In the genomic region with DNA sequence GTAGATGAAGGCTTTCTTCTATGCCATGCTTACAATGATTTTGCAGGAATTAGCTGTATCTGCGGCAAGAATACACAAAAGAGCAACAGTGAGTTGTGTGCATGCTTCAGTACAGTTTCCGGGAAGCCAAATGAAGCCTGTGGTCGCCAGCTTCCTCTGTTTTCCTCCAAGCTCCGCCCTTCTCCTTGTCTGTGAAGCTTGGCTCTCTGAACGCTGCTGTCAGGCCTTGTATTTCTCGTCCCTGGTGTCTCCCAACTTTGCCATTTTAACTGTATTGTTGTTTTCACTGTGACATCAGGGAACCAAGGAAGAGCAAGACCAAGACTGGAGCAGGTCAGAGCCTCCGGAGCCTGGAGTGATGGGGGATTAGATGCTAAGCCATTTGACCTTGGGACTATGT, we compare ENCODE assay signal across 15 mouse cellular contexts.
DNase-seq lines count a peak whose midpoint lies in the region; ATAC-seq and TF ChIP-seq lines count a peak whose summit lies in the region.
"Had no signal": no experiment of that assay in that cellular context is flagged by ENCODE, and none has a peak within 500 bp of the region (broad histone marks: within the 10 kb centered on the region; RNA-seq: fewer than 3 reads in every experiment).

No protein-coding gene starts in this region.

- no peak overlapping the region for H3K4me2 ChIP-seq in lung, embryonic 14.5 days
- no peak overlapping the region for H3K4me2 ChIP-seq in kidney, embryonic 16.5 days (replicated peaks; ENCODE audit: low read depth, low read length)
- H3K4me2 ChIP-seq: heart, embryonic 13.5 days; liver, embryonic 12.5 days had no signal

- H3K4me1 ChIP-seq in lung, embryonic 14.5 days (ENCODE audit: insufficient read depth) = no peaks in the 10 kb centered on the region
- H3K4me1 ChIP-seq in kidney, embryonic 16.5 days (ENCODE audit: insufficient read depth, low read length) = no peaks in the 10 kb centered on the region
- H3K4me1 ChIP-seq: heart, embryonic 13.5 days had no signal

- no peak overlapping the region for H3K9ac ChIP-seq in lung, embryonic 14.5 days
- H3K9ac ChIP-seq in kidney, embryonic 16.5 days (replicated peaks; ENCODE audit: low read length) = no peak overlapping the region
- H3K9ac ChIP-seq: heart, embryonic 13.5 days; liver, embryonic 12.5 days had no signal

- WGBS in lung, embryonic 14.5 days = 51% methylated on average over 7 of the region's 7 CpGs
- WGBS in kidney, embryonic 16.5 days = 60% methylated on average over 7 of the region's 7 CpGs

- no peaks in the 10 kb centered on the region for H3K9me3 ChIP-seq in lung, embryonic 14.5 days (ENCODE audit: low read depth, low read length)
- H3K9me3 ChIP-seq in kidney, embryonic 16.5 days (ENCODE audit: low read length) = no peaks in the 10 kb centered on the region
- H3K9me3 ChIP-seq: heart, embryonic 13.5 days; liver, embryonic 12.5 days had no signal

- no peaks in the 10 kb centered on the region for H3K36me3 ChIP-seq in lung, embryonic 14.5 days (ENCODE audit: insufficient read depth)
- no peaks in the 10 kb centered on the region for H3K36me3 ChIP-seq in kidney, embryonic 16.5 days (ENCODE audit: insufficient read depth, low read length)
- H3K36me3 ChIP-seq: heart, embryonic 13.5 days; liver, embryonic 12.5 days had no signal

- no peak for TF ChIP-seq CTCF in lung, embryonic 14.5 days (IDR thresholded peaks at IDR 0.05; ENCODE audit: low read depth)

- no peak for ATAC-seq in lung, embryonic 14.5 days (ENCODE audit: insufficient read depth)
- ATAC-seq in activated CD4-positive, CD25-positive, alpha-beta regulatory T cell, adult 4 months = peak; percentile 91
- ATAC-seq in megakaryocyte progenitor cell, adult 5-6 weeks (replicated peaks; ENCODE audit: poor library complexity) = peak; percentile 54
- no peak for ATAC-seq in kidney, embryonic 16.5 days (ENCODE audit: low FRiP score, low TSS enrichment)
- ATAC-seq: hindbrain, postnatal 0 days; liver, embryonic 12.5 days had no signal

- no peak overlapping the region for H3K27ac ChIP-seq in lung, embryonic 14.5 days (ENCODE audit: low read depth)
- H3K27ac ChIP-seq in kidney, embryonic 16.5 days (ENCODE audit: low read length) = no peak overlapping the region
- H3K27ac ChIP-seq: heart, embryonic 13.5 days; hindbrain, postnatal 0 days; left cerebral cortex, adult 2 months; liver, embryonic 12.5 days had no signal

- H3K27me3 ChIP-seq in lung, embryonic 14.5 days (ENCODE audit: insufficient read depth, low read length) = no peaks in the 10 kb centered on the region
- H3K27me3 ChIP-seq in kidney, embryonic 16.5 days (ENCODE audit: insufficient read depth, low read length) = no peaks in the 10 kb centered on the region
- H3K27me3 ChIP-seq: CH12.LX; heart, embryonic 13.5 days had no signal

- no peak overlapping the region for H3K4me3 ChIP-seq in lung, embryonic 14.5 days (ENCODE audit: low read depth, low read length)
- no peak overlapping the region for H3K4me3 ChIP-seq in kidney, embryonic 16.5 days (ENCODE audit: low read length)
- H3K4me3 ChIP-seq: heart, embryonic 13.5 days; left cerebral cortex, adult 2 months; liver, embryonic 12.5 days had no signal

- peak; percentile 28 for DNase-seq in lung, embryonic 14.5 days
- no peak for DNase-seq in lung, adult 18-20 months
- peak; percentile 59 to 68 for DNase-seq in thymus, postnatal 36 days
- no peak for DNase-seq in right cerebral cortex, postnatal 10 days (ENCODE audit: low spot score in 2 of 2)
- DNase-seq in heart, adult 8-10 months (ENCODE audit: low spot score) = no peak
- DNase-seq: kidney, postnatal 36 days; midbrain, embryonic 14.5 days had no signal

Comparison
In these comparisons a context has a peak if more than half of its experiments do, and no peak if none do; other contexts are left out.
1. DNase-seq: peak in lung, embryonic 14.5 days (single experiment) and thymus, postnatal 36 days (2 of 2); none in lung, adult 18-20 months (0 of 2), right cerebral cortex, postnatal 10 days (0 of 2) and heart, adult 8-10 months (single experiment).
2. ATAC-seq: peak in activated CD4-positive, CD25-positive, alpha-beta regulatory T cell, adult 4 months (single experiment) and megakaryocyte progenitor cell, adult 5-6 weeks (single experiment); none in lung, embryonic 14.5 days (single experiment) and kidney, embryonic 16.5 days (single experiment).